Mouse (Mus musculus) midbrain, embryonic 12.5 days (tissue): ENCODE measurements around the gene Gm21954. TPM values are rescaled to one million over a fixed set of nuclear protein-coding genes. Genes with fewer than 3 reads are reported as not detected.

Experiments used
- ATAC-seq: fragments of 200-750 bp; cut with Nextera tagmentation; 2 replicates; pipeline ENCODE4 v1.8.0; 2017; ENCODE audit warnings: low read depth, moderate TSS enrichment, moderate library complexity; ENCODE audit not compliant: low FRiP score
- H3K27ac ChIP-seq: fragments of 300-500 bp; sonication (generic); replicated peaks from 2 replicates; pipeline ENCODE4 v1.5.1; 2016; ENCODE audit warnings: mild to moderate bottlenecking
- H3K27me3 ChIP-seq: fragments of 300-500 bp; sonication (generic); 2 replicates; pipeline ENCODE4 v1.6.1; 2016; ENCODE audit warnings: mild to moderate bottlenecking
- H3K36me3 ChIP-seq: fragments of 300-500 bp; sonication (generic); 2 replicates; pipeline ENCODE4 v1.6.1; 2016
- H3K4me1 ChIP-seq: fragments of 300-500 bp; sonication (generic); 2 replicates; pipeline ENCODE4 v1.6.1; 2016
- H3K4me2 ChIP-seq: fragments of 300-500 bp; sonication (generic); replicated peaks from 2 replicates; pipeline ENCODE4 v1.6.1; 2016; ENCODE audit warnings: mild to moderate bottlenecking, moderate library complexity
- H3K4me3 ChIP-seq: fragments of 300-500 bp; sonication (generic); 2 replicates; pipeline ENCODE4 v1.5.1; 2016; ENCODE audit warnings: mild to moderate bottlenecking
- H3K9ac ChIP-seq: fragments of 300-500 bp; sonication (generic); replicated peaks from 2 replicates; pipeline ENCODE4 v1.6.1; 2016; ENCODE audit warnings: mild to moderate bottlenecking, moderate library complexity
- H3K9me3 ChIP-seq: fragments of 300-500 bp; sonication (generic); 2 replicates; pipeline ENCODE4 v1.6.1; 2016; ENCODE audit warnings: mild to moderate bottlenecking
- WGBS: fragments of 180-500 bp; shearing (Covaris S2); methylation state at CpG from one replicate; pipeline ENCODE4 v1.1.7; 2016; 5-methylcytosine and 5-hydroxymethylcytosine counted together
- polyA plus RNA-seq: library from polyadenylated mRNA; unstranded; fragments of >200 nt; fragmentation: Nextera tagmentation; extraction: Ambion mirVana; gene quantifications from 2 replicates; pipeline ENCODE4 v1.2.1, GENCODE M21; 2016

Gm21954 gene
- polyA plus RNA-seq: not detected in 2 replicates

DNA sequence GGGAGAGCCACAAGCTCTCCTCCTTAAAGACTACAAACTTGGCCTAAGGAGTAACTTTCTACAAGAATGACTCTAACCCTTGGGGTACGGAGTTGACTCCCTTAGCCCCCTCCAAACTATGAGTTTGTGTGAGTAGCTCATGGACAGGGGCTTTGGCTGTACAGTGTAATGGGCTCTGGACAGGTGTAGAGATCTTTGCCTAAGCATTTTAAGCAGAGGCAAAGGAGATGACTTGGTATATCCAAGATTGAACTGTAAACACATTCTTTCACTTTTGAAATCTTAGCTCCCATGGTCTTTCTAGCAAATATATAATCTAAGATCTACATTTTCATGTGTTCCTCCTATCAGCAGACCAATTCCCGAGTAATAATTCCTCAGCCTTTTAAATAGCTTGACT lies at the start of gene Gm21954:
TSS of gene Gm21954 (minus strand) at position 101 of the 400 bp plus-strand sequence.
- no peaks in the 10 kb centered on the region for H3K36me3 ChIP-seq
- no peak within 1 kb of the TSS for H3K4me3 ChIP-seq
- H3K27ac ChIP-seq: no peak within 1 kb of the TSS
- no peak for ATAC-seq
- H3K9me3 ChIP-seq: no peaks in the 10 kb centered on the region
- whole genome bisulfite sequencing: 87% methylated on average over 2 of the region's 2 CpGs
- H3K9ac ChIP-seq: no peak within 1 kb of the TSS
- no peak within 1 kb of the TSS for H3K4me2 ChIP-seq
- H3K4me1 ChIP-seq: peaks cover 5% of the 10 kb centered on the region; the same call in 1 of the 2 replicates
- H3K27me3 ChIP-seq: no peaks in the 10 kb centered on the region

DNA sequence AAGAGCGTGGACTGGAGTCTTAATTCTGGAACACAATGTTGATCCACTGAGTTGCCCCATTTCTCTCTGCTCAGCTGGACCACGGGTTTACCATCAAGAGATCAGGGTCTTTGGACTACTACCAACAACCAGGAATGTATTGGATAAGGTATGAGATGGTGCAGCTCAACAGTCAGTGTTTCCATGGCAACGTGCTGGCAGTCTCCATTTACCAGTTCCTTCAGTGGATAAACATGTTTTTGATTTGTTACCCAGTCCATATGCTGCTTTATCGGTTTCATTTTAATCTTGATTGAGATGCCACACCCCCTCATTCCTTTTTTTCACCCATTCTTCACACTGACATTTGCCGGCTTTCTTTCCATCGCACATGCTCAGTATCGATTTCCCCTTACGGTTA lies 49.8 kb upstream of the Gm21954 start:
- Histone ChIP-seq H3K4me1 (peaks cover 52% of the 10 kb centered on the region), H3K27ac (peak overlapping the region; percentile 58), H3K4me3 (no peak overlapping the region), H3K9ac (no peak overlapping the region), H3K36me3 (no peaks in the 10 kb centered on the region), H3K9me3 (no peaks in the 10 kb centered on the region), H3K27me3 (no peaks in the 10 kb centered on the region), H3K4me2 (no peak overlapping the region)
- ATAC-seq: no peak
- WGBS: 64% methylated on average over 8 of the region's 8 CpGs

DNA sequence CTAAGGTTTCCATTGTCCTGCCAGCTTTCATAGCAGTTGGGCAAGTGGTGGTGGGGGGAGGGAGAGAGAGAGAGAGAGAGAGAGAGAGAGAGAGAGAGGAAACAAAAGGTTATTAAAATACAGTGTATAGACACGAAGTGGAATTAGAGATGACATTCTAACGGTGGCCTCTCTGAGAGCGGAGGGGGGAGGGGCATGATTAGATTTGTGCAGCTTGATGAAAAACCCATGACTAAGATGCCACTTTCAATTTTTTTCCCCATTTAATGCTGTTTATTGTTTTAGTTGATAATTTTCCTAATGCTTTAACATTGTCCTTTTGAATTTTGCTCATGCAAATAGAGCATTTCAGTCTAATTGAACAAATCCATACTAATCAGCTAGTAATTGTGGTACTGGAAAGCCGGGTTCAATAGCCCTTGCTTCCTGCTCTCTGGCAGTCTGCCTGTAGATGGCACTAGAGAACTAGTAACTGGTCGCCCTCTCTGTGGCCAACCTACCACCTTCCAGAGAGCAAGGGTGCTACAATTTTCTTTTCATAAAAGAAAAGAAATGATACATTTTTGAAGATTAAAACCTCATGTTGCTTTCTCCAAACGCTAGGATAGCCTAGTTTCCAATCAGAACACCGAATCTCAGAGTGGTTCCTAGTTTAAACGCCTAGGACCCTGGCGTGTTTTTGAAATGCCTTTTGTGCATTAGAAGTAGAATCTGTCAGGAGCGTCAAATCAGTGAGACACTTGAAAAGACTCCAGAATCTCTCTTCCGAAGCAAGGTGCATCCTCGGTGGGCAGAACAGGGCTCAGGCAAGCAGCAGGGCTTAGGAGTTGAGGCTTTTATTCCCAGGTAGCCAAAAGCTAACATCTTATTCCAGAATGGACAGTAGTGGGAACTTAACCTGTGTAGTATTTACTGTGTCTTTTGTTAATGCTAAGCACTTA lies 48.5 kb upstream of the Gm21954 start:
- H3K4me1 ChIP-seq: peaks cover 54% of the 10 kb centered on the region
- no peaks in the 10 kb centered on the region for H3K9me3 ChIP-seq
- no peaks in the 10 kb centered on the region for H3K36me3 ChIP-seq
- peak overlapping the region; percentile 22; the same call in 1 of the 2 replicates for H3K4me2 ChIP-seq
- H3K9ac ChIP-seq: 0 out of 2 replicates have a peak overlapping the region, but pooled peaks have one; percentile 25
- peak; percentile 79 for ATAC-seq
- no peak overlapping the region for H3K4me3 ChIP-seq
- peak overlapping the region; percentile 69 for H3K27ac ChIP-seq
- H3K27me3 ChIP-seq: no peaks in the 10 kb centered on the region
- 17% methylated on average over 12 of the region's 12 CpGs for WGBS

DNA sequence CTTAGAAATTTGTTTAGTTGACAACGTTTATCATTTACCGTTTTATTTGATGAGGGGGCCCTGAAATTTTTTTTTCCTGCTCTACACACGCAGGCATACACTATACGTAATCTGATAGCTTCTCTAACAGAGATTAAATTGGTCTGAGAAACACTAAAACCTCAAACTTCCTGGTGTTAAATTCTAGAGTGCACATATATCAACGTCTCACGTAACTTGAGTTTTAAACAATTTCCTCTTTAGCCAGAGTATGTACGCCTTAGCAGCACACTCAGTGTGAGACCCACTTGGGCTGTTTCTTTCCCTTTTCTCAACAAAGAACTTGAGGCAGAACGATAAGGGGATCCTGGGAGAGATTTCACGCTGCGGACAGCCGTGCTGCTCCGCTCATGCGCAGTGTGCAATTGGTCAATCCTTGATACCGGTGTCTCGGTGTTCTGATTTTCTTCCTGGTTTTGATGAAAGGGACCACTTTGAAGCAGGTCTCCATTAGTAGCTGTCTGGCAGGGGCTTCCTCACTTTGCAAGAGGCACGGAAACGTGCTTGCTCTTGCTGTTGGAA lies 45.5 kb upstream of the Gm21954 start:
- Histone ChIP-seq H3K4me3 (no peak overlapping the region), H3K9ac (no peak overlapping the region), H3K27me3 (no peaks in the 10 kb centered on the region), H3K27ac (0 out of 2 replicates have a peak overlapping the region, but pooled peaks have one; percentile 25), H3K36me3 (peaks cover 10% of the 10 kb centered on the region), H3K4me2 (no peak overlapping the region), H3K4me1 (peaks cover 30% of the 10 kb centered on the region), H3K9me3 (no peaks in the 10 kb centered on the region)
- no peak for ATAC-seq
- 81% methylated on average over 17 of the region's 17 CpGs for WGBS

DNA sequence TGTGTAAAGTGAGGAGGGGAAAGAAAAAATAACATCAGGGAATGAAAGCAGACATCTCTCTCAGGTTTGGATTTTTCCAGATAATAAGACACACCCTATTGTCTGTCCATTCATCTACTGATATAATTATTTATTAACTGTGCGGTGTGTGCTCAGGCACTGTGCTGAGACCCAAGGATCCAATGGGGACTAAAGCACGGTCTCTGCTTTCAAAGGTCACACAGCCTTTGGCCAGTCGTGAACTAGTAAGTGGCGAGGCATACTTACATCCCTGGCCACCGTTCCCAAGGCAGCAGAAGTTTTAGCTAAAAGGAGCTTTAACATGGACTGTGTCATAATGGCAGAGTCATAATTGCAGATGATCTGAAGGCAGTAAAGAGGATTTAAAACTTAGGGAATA lies 44.0 kb upstream of the Gm21954 start:
- Histone ChIP-seq H3K36me3 (peaks cover 10% of the 10 kb centered on the region), H3K9me3 (no peaks in the 10 kb centered on the region), H3K4me1 (peaks cover 19% of the 10 kb centered on the region), H3K27ac (no peak overlapping the region), H3K27me3 (no peaks in the 10 kb centered on the region), H3K4me3 (no peak overlapping the region), H3K4me2 (no peak overlapping the region), H3K9ac (no peak overlapping the region)
- WGBS: 54% methylated on average over 5 of the region's 5 CpGs
- ATAC-seq: no peak

DNA sequence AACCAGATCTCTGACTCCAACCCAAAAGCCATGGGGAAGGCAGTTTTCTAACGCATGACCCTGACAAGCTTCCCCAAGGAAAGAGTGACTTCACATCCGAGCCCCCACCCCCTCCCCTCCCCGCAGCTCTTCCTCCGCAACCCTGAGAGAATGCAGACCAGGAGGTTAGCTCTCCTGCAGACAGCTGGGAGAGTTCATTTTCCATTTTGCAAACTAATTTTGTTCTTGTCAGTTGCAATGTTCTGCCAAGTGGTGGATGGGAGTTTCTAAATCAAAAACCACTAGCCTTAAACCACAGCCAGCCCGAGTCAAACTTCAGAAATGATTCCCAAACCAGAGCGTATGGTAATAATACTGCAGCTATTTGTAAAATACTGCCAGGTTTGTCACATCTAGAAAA lies 39.6 kb upstream of the Gm21954 start:
- Histone ChIP-seq H3K4me3 (no peak overlapping the region), H3K9ac (no peak overlapping the region), H3K36me3 (peaks cover 21% of the 10 kb centered on the region), H3K27ac (no peak overlapping the region), H3K27me3 (no peaks in the 10 kb centered on the region), H3K4me2 (no peak overlapping the region), H3K9me3 (no peaks in the 10 kb centered on the region), H3K4me1 (0 out of 2 replicates have a peak, but pooled peaks cover 5% of the 10 kb centered on the region)
- 78% methylated on average over 6 of the region's 6 CpGs for WGBS
- ATAC-seq: no peak

DNA sequence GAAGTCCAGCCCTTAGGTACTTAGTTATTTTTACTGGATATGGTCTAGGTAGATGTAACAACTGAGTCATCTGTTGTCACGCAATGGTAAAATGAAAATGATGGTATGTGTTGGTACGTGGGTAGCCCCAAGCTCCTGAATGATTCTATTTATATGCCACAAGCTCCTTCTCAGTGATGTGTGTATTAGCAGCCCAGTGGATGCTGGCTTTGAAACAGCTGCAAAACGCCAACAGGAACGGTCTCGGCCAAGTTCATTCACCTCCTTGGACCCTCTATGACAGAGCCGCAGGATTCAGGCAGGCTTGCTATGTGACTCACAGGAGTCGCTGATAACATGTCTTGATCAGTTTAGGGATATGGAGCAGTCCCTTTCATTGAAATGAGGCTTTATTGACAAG lies 38.2 kb upstream of the Gm21954 start:
- no peak for ATAC-seq
- 92% methylated on average over 7 of the region's 7 CpGs for WGBS

DNA sequence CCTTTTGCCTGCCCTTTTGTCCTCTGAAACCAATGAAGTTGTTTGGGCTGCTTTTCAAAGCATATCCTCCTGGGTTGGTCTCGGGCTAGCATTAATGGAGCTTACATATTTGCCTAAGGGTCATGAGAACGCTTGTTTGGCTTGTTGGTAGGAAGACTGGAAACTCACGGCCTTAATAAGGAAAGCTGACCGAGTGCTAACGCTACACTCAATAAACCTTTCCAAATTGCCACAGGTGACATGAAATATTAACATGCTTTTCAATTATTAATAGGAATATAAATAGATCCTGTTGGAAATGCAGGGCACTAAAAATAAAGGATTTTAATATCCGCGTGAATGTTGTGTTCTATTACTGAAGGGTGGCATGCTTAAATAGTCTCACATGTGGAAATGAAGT lies 27.3 kb upstream of the Gm21954 start:
- Histone ChIP-seq H3K4me2 (no peak overlapping the region), H3K36me3 (peaks cover 10% of the 10 kb centered on the region; the same call in 1 of the 2 replicates), H3K4me3 (no peak overlapping the region), H3K9me3 (no peaks in the 10 kb centered on the region), H3K4me1 (peaks cover 11% of the 10 kb centered on the region), H3K27me3 (peaks cover 3% of the 10 kb centered on the region; the same call in 1 of the 2 replicates), H3K9ac (no peak overlapping the region), H3K27ac (no peak overlapping the region)
- no peak for ATAC-seq
- 81% methylated on average over 7 of the region's 7 CpGs for WGBS

More for the DNA sequence above, 38.2 kb upstream of the Gm21954 start:
- peaks cover 27% of the 10 kb centered on the region for H3K36me3 ChIP-seq
- H3K27me3 ChIP-seq: no peaks in the 10 kb centered on the region
- H3K9ac ChIP-seq: no peak overlapping the region
- H3K4me1 ChIP-seq: no peaks in the 10 kb centered on the region
- no peak overlapping the region for H3K4me2 ChIP-seq
- no peak overlapping the region for H3K27ac ChIP-seq
- H3K9me3 ChIP-seq: no peaks in the 10 kb centered on the region
- no peak overlapping the region for H3K4me3 ChIP-seq

DNA sequence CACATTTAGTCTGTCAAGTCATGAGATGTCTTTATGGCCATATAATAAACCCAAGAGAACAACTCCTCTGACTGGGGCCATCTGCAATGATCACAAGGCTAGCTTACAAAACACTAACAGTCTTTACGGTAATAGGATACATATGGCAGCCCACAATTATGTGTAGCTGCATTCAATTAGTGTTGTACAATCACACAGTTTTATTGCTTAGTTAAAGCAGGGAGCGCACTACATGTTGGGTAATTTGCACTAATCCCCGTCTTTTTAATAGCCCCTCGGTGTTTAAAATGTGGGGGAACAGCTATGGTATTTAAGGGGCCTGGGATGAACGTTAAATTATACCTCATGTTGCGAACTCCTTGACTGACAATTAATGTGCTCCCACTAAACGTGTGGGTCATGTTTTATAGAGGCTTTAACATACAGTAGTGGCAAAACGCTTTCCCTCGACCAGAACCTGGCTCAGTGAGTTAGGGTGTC lies 24.5 kb upstream of the Gm21954 start:
- no peak overlapping the region for H3K4me3 ChIP-seq
- H3K9me3 ChIP-seq: no peaks in the 10 kb centered on the region
- H3K27me3 ChIP-seq: peaks cover 3% of the 10 kb centered on the region; the same call in 1 of the 2 replicates
- peaks cover 11% of the 10 kb centered on the region for H3K4me1 ChIP-seq
- no peak for ATAC-seq
- H3K9ac ChIP-seq: no peak overlapping the region
- 72% methylated on average over 9 of the region's 9 CpGs for WGBS
- no peak overlapping the region for H3K27ac ChIP-seq
- 0 out of 2 replicates have a peak, but pooled peaks cover under 1% of the 10 kb centered on the region for H3K36me3 ChIP-seq
- no peak overlapping the region for H3K4me2 ChIP-seq

DNA sequence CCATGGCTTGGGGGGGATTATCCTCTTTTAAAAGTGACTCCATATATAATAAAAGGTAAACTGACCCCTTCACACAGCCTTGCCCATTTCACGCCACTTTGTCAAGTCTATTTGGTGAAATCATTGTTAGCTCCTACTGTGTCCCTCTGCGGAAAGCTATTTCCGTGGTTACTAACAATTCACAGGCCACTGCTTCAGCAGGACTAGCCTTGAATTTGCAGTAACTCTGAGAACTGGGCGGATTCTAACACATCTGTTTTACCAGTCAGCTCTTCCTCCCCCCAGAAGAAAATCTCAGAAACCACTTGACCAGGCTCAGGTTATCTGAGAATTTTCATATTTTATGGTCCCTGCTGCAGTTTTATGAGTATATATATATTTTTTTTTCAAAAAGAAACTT lies 23.9 kb upstream of the Gm21954 start:
- Histone ChIP-seq H3K9ac (no peak overlapping the region), H3K27me3 (peaks cover 3% of the 10 kb centered on the region; the same call in 1 of the 2 replicates), H3K36me3 (0 out of 2 replicates have a peak, but pooled peaks cover 4% of the 10 kb centered on the region), H3K9me3 (no peaks in the 10 kb centered on the region), H3K4me2 (no peak overlapping the region), H3K27ac (no peak overlapping the region), H3K4me1 (peaks cover 11% of the 10 kb centered on the region), H3K4me3 (no peak overlapping the region)
- WGBS: 17% methylated on average over 4 of the region's 4 CpGs
- no peak for ATAC-seq

DNA sequence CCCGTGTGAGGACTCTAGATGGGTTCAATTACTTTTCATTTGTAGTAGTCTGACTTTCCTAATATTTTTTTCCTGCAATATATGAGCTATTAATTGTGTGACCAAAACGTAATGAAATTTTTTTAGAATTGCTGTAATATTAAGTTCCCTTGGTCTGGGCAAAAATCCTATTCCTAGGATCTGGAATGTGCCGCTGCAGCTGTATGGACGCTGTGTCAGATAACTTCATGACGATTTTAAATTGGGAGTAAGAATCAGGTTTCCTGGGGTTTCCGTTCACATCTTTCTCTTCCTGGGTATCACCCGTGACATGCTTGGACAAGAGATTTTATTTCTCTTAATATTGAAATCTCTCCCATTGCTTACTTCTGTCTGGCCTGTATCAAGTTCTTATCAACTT lies 23.2 kb upstream of the Gm21954 start:
- WGBS: 69% methylated on average over 7 of the region's 7 CpGs

DNA sequence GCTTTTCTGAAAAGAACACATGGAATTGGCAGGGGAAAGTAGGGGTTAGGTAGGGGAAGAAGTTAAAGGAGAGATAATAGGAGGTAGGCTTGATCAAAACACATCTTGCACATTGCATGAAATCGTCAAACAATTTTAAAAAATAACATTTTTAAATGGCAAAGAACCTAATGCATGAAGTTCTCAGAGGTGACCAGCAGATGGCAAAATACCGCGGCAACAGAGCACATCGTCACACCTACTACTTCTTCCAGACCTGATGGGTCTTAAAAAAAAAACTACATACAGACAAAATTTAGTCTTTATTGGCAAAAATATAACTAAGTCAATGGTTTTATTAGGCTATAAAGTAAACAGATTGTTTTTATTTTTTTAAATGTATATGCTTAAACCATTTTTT lies 22.3 kb upstream of the Gm21954 start:
- Histone ChIP-seq H3K36me3 (peaks cover 16% of the 10 kb centered on the region; the same call in 1 of the 2 replicates), H3K4me2 (no peak overlapping the region), H3K9me3 (no peaks in the 10 kb centered on the region), H3K4me1 (peaks cover 11% of the 10 kb centered on the region), H3K27ac (no peak overlapping the region), H3K4me3 (no peak overlapping the region), H3K9ac (no peak overlapping the region), H3K27me3 (peaks cover 3% of the 10 kb centered on the region; the same call in 1 of the 2 replicates)
- no peak for ATAC-seq
- WGBS: 55% methylated on average over 4 of the region's 4 CpGs

More for the DNA sequence above, 23.2 kb upstream of the Gm21954 start:
- Histone ChIP-seq H3K9me3 (no peaks in the 10 kb centered on the region), H3K27me3 (peaks cover 3% of the 10 kb centered on the region; the same call in 1 of the 2 replicates), H3K36me3 (peaks cover 11% of the 10 kb centered on the region; the same call in 1 of the 2 replicates), H3K27ac (no peak overlapping the region), H3K4me2 (no peak overlapping the region), H3K4me3 (no peak overlapping the region), H3K9ac (no peak overlapping the region), H3K4me1 (peaks cover 11% of the 10 kb centered on the region)
- ATAC-seq: no peak
